Mouse (Mus musculus): ENCODE measurements around the gene Mip. TPM values are rescaled to one million over a fixed set of nuclear protein-coding genes. Genes with fewer than 3 reads are reported as not detected.

The Mip gene
- polyA plus RNA-seq, 1 experiment from 2014 or later = not detected

Other genes with a start within 250 kb of the Mip start
- not detected in 2 replicates for gene Hsd17b6, start 218.2 kb upstream of the Mip start, polyA plus RNA-seq (2014; fragmentation: Nextera tagmentation; extraction: Ambion mirVana)
- gene Prim1, start 210.7 kb upstream of the Mip start, polyA plus RNA-seq (2014; fragmentation: Nextera tagmentation; extraction: Ambion mirVana) = 32.5 and 38.7 TPM in 2 replicates
- gene Naca, start 190.3 kb upstream of the Mip start, polyA plus RNA-seq (2014; fragmentation: Nextera tagmentation; extraction: Ambion mirVana) = 537 and 552 TPM in 2 replicates
- gene Ptges3, start 166.9 kb upstream of the Mip start, polyA plus RNA-seq (2014; fragmentation: Nextera tagmentation; extraction: Ambion mirVana) = 381 and 396 TPM in 2 replicates
- gene Atp5b, start 142.6 kb upstream of the Mip start, polyA plus RNA-seq (2014; fragmentation: Nextera tagmentation; extraction: Ambion mirVana) = 2,213 and 2,273 TPM in 2 replicates
- 15.8 and 20.9 TPM in 2 replicates for gene Baz2a, start 134.3 kb upstream of the Mip start, polyA plus RNA-seq (2014; fragmentation: Nextera tagmentation; extraction: Ambion mirVana)
- gene Rbms2, start 45.5 kb upstream of the Mip start, polyA plus RNA-seq (2014; fragmentation: Nextera tagmentation; extraction: Ambion mirVana) = 4.7 and 7.6 TPM in 2 replicates
- gene Gls2, start 31.4 kb upstream of the Mip start, polyA plus RNA-seq (2014; fragmentation: Nextera tagmentation; extraction: Ambion mirVana) = 2.0 and 2.8 TPM in 2 replicates
- gene Spryd4, start 14.0 kb upstream of the Mip start, polyA plus RNA-seq (2014; fragmentation: Nextera tagmentation; extraction: Ambion mirVana) = 20.9 and 22.3 TPM in 2 replicates
- gene Timeless, start 6.2 kb downstream of the Mip start, polyA plus RNA-seq (2014; fragmentation: Nextera tagmentation; extraction: Ambion mirVana) = 14.6 and 19.1 TPM in 2 replicates
- gene Apon, start 28.3 kb downstream of the Mip start, polyA plus RNA-seq (2014; fragmentation: Nextera tagmentation; extraction: Ambion mirVana) = not detected in 2 replicates
- gene Apof, start 42.8 kb downstream of the Mip start, polyA plus RNA-seq (2014; fragmentation: Nextera tagmentation; extraction: Ambion mirVana) = not detected in 2 replicates
- gene Stat2, start 44.7 kb downstream of the Mip start, polyA plus RNA-seq (2014; fragmentation: Nextera tagmentation; extraction: Ambion mirVana) = 21.0 and 23.1 TPM in 2 replicates
- gene Il23a, start 72.9 kb downstream of the Mip start, polyA plus RNA-seq (2014; fragmentation: Nextera tagmentation; extraction: Ambion mirVana) = 0.18 and 0.29 TPM in 2 replicates
- gene Pan2, start 77.5 kb downstream of the Mip start, polyA plus RNA-seq (2014; fragmentation: Nextera tagmentation; extraction: Ambion mirVana) = 19.0 and 21.4 TPM in 2 replicates
- gene Cnpy2, start 96.6 kb downstream of the Mip start, polyA plus RNA-seq (2014; fragmentation: Nextera tagmentation; extraction: Ambion mirVana) = 194 and 198 TPM in 2 replicates
- gene Cs, start 111.9 kb downstream of the Mip start, polyA plus RNA-seq (2014; fragmentation: Nextera tagmentation; extraction: Ambion mirVana) = 281 and 297 TPM in 2 replicates
- gene Coq10a, start 143.2 kb downstream of the Mip start, polyA plus RNA-seq (2014; fragmentation: Nextera tagmentation; extraction: Ambion mirVana) = 51.3 and 52.7 TPM in 2 replicates
- gene Ankrd52, start 151.3 kb downstream of the Mip start, polyA plus RNA-seq (2014; fragmentation: Nextera tagmentation; extraction: Ambion mirVana) = 11.6 and 14.0 TPM in 2 replicates
- 0.44 TPM in 1 of 2 replicates, not detected in the other for gene Slc39a5, start 175.4 kb downstream of the Mip start, polyA plus RNA-seq (2014; fragmentation: Nextera tagmentation; extraction: Ambion mirVana)
- 131 and 140 TPM in 2 replicates for gene Nabp2, start 185.7 kb downstream of the Mip start, polyA plus RNA-seq (2014; fragmentation: Nextera tagmentation; extraction: Ambion mirVana)
- 64.5 and 71.2 TPM in 2 replicates for gene Rnf41, start 185.8 kb downstream of the Mip start, polyA plus RNA-seq (2014; fragmentation: Nextera tagmentation; extraction: Ambion mirVana)
- 179 and 205 TPM in 2 replicates for gene Smarcc2, start 233.4 kb downstream of the Mip start, polyA plus RNA-seq (2014; fragmentation: Nextera tagmentation; extraction: Ambion mirVana)